Mouse (Mus musculus) spleen, postnatal 10 days (tissue): Measurements from ENCODE around the gene Slc7a1.
"Not testable (repeated sequence)": the region's sequence is repeated elsewhere in the genome, so short reads cannot be mapped to it uniquely, and the experiment has no call there.

ENCODE experiments used
- DNase-seq, 2 experiments: peaks; one replicate each; pipeline ENCODE4 v3.0.0; 2021 to 2022; ENCODE audit warnings: low spot score in 2 of 2

The Slc7a1 gene

DNA sequence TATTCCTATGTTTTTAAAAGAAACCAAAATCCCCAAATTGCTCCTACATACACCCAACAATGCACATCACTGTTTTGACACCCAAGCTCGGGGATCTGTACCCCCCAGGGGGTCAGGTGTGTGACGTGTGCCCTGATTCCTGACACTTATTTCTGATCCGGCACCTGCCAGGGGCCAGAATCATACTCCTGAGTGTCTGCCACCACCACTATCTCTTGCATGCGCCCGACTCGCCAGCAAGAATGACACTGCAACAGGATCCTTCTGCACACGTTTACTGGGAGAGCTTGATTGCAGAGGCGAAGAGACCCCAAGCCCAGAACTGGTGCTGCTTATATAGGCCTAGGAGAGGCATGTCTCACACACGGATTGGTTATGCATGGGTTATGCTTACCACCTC lies 73.4 kb downstream of the Slc7a1 start:
- not testable (repeated sequence) for DNase-seq

DNA sequence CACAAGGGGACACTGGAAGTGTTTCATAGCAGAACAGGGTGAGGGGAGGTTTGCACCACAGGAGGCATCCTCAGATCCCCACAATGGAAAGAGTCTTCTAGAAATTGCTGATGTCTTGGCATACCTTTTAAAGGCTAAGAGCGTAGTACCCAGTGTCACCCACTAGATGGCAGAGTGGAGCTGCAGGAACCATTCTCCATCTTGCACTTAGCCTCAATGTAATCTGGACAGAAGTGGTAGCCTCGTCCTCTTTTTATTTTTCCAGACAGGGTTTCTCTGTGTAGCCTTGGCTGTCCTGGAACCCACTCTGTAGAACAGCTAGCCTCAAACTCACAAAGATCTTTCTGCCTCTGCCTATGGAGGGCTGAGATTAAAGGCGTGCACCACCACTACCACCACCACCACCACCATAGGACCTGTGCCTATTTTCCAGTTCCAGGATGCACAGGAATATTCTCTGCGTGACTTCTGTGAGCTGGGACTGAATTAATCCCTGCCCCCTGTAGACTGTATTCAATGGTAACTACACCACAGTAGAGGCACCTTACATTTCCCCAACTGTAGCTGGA lies 74.3 kb downstream of the Slc7a1 start:
- DNase-seq: peak; percentile 26 to 64

DNA sequence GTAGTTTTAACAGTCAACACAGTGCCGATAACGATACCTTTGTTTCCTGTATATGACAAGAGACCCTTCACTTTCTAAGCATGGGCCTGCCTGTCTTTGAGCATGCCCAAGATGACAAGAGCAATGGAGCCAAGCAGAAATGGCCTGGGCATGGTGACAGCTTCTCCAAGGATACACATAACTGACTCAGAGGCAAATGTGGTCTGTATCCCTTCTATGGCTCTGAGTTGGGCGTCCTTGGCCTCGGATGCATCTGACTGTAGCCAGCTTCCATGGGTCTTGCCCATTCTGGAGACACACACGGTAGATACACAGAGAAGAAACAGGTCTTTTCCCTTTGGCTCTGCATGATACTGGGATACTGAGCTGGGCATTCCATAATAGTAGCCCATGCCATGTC lies 84.8 kb downstream of the Slc7a1 start:
- DNase-seq: no peak

DNA sequence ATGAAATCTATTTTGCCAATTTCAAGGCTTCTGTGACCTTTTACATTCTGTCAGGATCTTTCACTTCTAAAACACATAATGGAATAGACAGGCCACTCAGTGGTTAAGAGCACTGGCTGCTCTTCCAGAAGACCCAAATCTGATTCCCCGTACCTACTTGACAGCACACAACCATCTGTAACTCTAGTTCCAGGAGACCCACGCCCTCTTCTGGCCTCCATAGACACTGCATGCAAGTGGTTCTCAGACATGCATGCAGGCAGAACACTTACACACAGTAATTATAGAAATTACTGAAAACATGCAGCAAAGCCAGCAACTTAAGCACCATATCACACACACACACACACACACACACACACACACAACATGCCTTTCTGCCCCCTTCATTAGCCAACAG lies 87.3 kb downstream of the Slc7a1 start:
- no peak for DNase-seq

DNA sequence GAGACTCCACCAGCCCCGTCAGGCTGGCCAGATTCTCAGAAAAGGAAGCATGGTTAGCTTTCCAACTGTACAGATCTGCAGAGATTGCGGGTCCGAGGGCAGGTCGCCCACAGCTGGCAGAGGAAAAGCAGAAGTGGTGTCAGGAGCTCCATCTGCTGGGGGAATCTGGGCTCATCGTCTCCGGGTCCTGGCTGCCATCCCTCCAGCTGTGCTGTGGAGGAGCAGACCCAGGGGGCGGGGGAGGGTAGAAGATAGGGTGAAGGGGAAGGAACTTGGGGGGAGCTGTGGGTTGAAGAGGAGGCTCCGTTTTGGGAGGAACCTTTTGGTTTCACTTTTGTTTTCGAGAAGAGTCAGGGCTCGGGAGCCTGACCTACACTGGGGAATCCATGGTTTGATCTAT lies 88.9 kb downstream of the Slc7a1 start:
- DNase-seq: peak in 1 of 2 experiments; percentile 41

DNA sequence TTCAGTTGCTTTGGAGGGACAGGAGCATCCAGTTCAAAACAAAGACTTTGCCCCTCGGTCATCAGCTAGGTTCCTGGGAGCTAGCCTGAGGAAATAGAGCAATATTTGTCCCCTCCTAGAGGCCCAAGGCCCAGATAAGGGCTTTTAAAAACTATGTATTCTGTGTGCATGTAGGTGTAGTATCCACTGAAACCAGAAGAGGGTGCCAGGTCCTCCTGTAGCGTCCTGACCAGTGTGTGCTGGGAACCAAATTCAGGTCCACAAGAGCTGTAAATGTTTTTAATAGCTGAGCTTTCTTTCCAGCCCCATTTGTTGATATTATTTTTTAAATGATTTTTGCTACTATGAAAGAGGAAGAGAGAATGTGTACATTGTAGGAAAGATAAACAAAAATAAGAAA lies 95.6 kb downstream of the Slc7a1 start:
- peak in 1 of 2 experiments; percentile 2 for DNase-seq

DNA sequence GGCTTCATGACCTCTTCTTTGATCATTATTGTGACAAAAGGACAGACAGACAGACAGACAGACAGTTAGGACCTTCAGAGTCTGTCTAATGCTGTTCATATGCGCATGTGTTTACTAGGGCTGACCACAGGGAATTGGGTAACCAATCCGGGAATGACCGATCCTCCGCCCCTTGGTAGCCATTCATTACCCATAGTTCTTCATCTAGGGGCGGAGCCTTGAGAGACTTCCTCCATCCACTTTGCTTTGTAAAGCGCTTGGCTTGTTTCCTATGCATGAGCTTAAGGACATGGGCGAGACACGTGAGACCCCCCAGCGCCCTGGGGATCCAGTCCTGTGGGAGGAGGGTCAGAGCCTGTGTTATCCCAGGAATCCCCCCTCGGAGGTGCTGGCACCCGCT lies 96.7 kb downstream of the Slc7a1 start:
- DNase-seq: no peak

DNA sequence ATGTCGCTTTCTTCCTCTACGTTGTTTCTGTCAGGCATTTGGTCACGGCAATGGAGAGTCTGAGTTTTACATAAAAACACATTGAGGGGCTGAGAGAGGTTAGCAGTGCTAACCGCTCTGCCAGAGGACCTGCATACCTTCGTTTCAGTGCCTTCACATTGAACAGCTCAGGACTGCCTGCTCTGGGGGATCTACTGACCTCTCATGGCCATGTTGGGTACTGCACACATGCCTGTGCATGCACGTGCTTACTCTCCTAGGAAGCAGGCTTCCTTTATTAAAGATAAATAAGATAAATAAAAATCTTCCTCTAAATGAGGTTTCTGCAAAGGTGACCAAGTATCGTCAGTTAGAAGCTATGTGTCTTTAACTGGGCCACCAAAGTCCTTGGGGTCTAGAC lies 106.4 kb downstream of the Slc7a1 start:
- DNase-seq: peak; percentile 22 to 56

DNA sequence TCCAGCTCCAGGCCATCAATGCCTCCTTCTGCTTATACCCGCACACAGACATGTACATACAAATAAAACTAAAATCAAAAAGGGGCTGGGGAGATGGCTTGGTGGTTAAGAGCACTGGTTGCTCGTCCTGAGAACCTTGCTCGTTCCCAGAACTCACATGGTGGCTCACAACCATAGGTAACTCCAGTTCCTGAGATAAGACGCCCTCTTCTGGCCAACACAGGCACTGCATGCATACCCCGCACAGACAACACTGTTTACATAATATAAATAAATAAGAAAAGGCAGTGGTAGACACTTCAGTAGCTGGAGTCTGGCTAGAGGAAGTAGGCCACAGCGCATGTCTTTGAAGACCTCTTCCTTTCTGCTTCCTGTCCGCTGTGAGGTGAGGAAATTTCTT lies 106.8 kb downstream of the Slc7a1 start:
- no peak for DNase-seq

DNA sequence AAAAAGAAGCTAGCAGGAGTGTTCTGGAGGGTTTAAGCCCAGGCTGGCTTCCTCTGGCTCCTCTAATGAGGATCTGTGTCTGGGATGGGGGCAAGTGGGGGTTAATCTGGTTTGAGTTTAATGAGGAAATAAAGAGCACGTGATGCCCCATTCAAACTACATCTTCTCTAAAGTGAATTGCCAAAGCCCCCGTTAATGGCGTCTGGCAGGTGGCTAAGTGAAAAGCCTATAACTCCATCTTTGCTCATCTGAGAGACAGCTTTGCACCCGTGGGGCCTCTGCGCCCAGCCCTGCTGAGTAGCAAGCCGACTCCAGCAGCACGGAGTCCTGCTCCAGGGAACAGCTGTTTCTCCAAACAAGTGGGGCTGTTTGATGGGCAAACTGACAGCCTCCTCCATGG lies 109.8 kb downstream of the Slc7a1 start:
- DNase-seq: no peak

DNA sequence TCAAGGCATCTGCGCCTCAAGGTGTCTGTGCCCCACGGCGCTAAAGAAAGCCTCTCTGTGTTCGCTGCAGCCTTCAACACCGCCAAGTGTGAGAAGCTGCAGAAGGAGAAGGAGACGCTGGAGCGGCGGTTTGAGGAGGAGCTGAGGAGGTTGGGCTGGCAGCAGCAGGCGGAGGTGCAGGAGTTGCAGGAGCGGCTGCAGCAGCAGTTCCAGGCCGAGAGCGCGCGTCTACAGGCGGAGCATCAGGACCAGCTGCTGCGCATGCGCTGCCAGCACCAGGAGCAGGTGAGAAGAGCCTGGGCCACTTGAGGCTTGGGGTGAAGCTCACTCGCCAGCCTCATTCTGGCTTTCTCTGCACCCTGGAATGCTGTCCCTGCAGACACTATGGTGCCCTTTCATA lies 110.9 kb downstream of the Slc7a1 start:
- DNase-seq: no peak

DNA sequence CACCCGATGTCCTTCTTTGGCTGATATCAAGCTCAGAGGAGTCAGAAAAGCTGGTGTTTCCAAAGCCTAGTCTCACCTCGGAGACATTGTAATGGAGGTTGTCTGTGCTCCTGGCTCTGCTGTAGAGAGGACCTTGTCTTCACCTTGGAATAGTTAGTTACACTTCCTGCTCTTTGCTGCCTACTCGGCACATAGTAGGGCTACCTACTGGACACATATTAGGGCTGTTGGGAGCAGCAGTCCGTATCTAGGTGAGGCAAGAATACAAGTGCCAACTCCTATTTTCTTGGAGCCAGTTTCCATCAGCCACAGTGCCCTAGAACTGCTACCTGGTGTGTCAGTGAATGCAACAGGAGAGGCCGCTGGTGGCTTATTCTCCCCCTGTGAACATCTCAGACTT lies 112.2 kb downstream of the Slc7a1 start:
- DNase-seq: no peak

DNA sequence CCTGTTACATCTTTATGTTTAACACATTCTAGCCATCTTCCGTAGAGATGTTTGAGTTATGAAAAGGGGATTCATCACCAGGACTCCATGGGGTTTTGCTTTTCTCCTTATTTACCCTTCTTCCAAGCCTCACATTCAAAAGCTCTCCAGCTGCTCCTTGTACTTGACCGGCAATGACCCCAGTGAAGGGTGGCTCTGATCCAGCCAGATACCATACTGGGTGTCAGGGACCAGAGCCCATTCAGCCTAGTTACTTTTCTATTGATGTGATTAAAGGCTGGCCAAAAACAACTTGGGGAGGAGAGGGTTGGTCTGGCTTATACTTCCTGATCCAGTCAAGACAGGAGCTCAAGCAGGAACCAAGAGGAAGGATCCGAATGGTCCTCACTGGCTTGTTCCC lies 116.1 kb downstream of the Slc7a1 start:
- DNase-seq: no peak

DNA sequence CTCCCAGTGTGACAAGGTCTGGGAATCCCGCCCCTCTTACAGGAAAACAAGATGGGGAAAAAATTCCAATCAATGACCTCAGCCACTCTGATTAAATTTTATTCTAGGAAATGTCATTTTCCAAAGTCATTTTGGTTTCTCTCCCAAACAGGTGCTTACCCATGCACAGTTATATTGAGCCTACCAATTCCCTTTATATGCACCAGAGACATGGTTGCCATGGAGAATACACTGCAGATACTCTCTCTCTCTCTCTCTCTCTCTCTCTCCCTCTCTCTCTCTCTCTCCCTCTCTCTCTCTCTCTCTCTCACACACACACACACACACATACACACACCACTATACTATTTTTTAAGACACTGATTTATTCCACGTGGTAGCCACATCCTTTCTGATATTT lies 116.5 kb downstream of the Slc7a1 start:
- DNase-seq: no peak

DNA sequence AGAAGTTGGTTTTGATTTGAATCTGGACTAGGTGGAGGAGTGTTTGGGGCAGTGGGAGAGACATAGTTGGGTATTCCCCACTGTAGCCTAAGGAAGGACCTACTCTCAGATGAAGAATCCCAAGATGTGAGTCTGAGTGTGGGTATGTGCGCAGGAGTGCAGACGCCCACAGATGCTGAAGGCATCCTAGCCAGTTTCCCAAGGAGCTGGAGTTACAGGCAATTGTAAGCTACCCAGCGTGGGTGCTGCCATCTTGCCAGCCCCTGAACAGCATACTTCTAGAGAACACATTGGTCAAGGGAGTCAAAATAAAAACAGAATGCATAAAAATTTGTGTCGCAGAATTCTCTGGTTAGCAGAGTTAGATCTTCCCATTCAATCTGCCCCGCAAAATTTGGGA lies 117.1 kb downstream of the Slc7a1 start:
- DNase-seq: no peak

DNA sequence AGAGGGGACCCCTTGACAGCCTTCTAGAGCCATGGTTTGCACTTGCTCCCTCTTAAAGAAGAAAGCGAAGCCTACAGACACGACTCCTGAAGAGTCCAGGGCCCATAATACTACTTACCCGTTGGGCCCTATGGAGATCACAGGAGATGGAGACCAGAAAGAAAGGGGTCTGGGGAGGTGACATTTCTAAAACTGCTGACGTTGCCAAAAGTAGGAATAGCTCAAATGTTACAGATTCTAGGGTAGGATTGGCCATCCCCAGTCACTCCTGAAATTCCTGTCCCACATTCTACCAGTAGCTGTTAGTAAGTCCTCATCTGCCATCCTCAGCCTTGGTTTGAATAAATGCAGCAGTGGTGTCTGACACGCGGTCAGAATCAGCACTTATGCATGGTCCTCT lies 117.6 kb downstream of the Slc7a1 start:
- DNase-seq: no peak

DNA sequence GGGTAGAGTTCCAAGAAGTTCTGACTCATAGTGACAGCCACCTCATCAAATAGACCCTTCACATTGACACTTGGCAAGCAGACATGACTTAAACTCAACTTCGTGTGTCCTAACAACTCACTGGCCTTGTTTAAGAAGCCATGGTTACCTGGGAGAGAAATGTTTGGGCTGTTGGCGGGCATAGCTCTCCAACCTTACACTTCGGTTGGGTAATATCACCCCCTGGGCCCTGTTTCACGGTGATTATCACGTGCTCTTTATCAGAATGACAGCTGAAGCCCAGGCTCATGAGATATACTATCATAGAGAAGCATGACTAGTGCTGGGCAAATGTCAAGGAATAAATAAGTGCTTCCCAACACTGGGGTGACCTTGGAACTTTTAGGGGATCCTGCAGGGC lies 119.4 kb downstream of the Slc7a1 start:
- no peak for DNase-seq

DNA sequence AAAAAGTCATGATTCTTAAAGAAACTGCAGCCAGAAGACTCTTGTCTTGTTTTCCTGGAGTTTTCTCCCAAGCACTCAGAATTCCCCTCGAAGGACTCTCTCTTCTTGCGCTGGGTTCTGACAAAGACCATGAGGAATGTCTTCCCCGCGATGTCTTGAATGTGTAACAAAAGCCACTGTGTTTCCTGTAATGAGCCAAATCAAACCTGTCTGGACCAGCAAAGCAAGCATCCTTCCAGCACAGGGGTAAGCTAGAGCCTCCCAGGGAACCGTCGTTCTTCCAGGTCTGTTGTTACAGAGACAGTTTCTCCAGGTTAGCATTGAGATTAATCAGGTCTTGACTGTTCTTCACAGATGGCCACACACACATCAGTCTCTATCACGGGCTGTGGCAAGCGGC lies 121.5 kb downstream of the Slc7a1 start:
- DNase-seq: no peak
